Mouse (Mus musculus) testis, adult 2 months (tissue): ENCODE results near the gene Zfp600.
"Not testable (repeated sequence)": the region's sequence is repeated elsewhere in the genome, so short reads cannot be mapped to it uniquely, and the experiment has no call there.

Experiments used
- CTCF ChIP-seq: fragments of 200-500 bp; IDR thresholded peaks from 2 replicates; pipeline ENCODE4 v1.5.1; 2012; ENCODE audit warnings: low read depth, mild to moderate bottlenecking, inconsistent platforms, low read length, moderate library complexity; ENCODE audit not compliant: control insufficient read depth, insufficient read depth, insufficient replicate concordance
- POLR2A ChIP-seq: fragments of 200-500 bp; IDR thresholded peaks from 2 replicates; pipeline ENCODE4 v1.6.1; 2012; ENCODE audit warnings: low read depth, mild to moderate bottlenecking, inconsistent platforms, low read length, moderate library complexity; ENCODE audit not compliant: control insufficient read depth

DNA sequence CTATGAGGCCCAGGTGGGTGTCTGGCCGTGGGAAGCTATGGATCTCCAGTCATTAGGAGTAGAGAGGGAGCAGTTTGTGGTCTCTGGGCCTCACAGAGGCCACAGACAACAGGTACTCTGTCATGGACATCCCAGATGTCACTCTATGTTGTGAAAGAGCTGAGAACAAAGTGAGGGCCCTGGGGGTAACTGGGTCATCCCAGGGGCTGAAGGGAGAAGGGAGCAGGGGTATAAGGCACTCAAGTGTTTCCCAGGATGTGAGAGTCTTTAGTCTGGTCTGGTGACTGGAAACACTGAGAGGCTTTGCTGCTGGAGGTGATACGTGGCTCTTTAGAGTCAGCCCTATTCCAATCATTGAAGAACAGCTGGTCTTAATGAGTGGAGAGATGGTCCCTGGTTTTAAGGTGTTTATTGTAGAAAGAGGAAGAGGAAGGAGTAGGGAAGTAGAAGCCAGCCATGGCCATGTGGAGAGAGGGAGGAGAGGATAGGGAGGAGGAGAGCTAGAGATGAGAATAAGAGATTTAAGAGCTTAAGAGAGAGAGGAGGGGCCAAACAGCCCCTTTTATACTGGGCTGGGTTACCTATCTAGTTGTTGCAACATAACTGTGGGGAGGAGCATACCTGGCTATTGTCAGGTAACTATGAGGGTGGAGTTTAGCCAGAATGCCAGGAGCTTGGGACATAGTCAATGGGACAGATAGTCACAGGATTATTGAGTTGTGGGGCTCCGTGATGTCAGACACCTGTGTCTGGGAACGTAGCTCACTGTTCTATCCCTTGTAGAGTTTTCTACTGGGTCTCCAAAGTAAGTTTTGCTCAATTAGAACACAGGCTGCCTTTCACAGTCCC lies 17.0 kb downstream of the Zfp600 start:
- not testable (repeated sequence) for TF ChIP-seq CTCF, POLR2A
